Mouse (Mus musculus): ENCODE measurements at regions not wholly inside any gene's neighbourhood (a gene's known extent, or its start where the extent isn't known, plus 50 kb on each side); places are given as distances from the start of the nearest gene placed in this dataset.

DNA sequence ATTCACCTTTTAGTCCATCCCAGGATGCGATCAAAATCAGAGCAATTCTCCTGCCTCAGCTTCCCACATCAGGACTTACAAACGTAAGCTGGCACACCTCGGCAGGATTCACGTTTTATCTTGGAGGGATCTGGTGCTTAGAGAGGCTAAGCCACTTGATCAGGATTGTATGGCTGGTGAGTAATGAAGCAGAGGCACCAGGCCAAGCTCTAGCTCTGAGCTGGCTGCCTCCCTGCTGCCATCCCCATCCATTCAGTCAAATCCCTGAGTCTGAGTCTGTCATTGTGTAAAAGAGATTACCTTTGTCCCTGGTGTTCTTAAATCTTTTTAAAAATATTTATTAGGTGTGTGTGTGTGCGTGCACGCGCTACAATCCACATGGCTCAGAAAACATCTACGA lies 252.6 kb upstream of the B3gat1 start:
- TF ChIP-seq POLR2A (IDR thresholded peaks at IDR 0.05; ENCODE audit: extremely low read depth, insufficient read depth, low read length), result no peak
- no peak for TF ChIP-seq CTCF (IDR thresholded peaks at IDR 0.05; ENCODE audit: extremely low read depth, insufficient read depth, low read length)

All from cortical plate, adult 2 months (tissue).